Mouse (Mus musculus): ENCODE data around the gene Arhgdig. TPM values are rescaled to one million over a fixed set of nuclear protein-coding genes. Genes with fewer than 3 reads are reported as not detected.
A peak's percentile ranks its signal among the peaks of the same experiment; 100 is the strongest.
"Not testable (repeated sequence)": the region's sequence is repeated elsewhere in the genome, so short reads cannot be mapped to it uniquely, and the experiment has no call there.

Gene Arhgdig
- polyA plus RNA-seq, 1 experiment from 2014 or later = 3.9 TPM

DNA sequence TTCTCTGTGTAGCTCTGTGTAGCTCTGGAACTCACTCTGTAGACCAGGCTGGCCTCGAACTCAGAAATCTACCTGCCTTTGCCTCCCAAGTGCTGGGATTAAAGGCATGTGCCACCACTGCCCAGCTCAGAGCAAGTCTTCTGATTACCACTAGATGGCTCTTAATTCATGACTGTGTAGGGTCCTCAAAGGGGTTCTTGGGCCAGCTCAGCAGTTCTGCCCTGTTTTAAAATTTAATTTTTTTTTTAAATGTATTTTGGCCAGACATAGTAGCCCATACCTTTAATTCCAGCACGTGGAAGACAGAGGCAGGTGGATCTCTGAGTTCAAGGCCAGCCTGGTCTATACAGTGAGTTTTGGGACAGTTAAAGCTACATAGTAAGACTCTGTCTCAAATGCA lies 32.3 kb downstream of the Arhgdig start:
- not testable (repeated sequence) for H3K9ac ChIP-seq; H3K4me2 ChIP-seq; H3K27ac ChIP-seq (replicated peaks); H3K27me3 ChIP-seq (replicated peaks); H3K4me3 ChIP-seq; H3K9me3 ChIP-seq; ATAC-seq (ENCODE audit: extremely low read depth, insufficient number of reproducible peaks, low FRiP score, low TSS enrichment); H3K4me1 ChIP-seq
- peaks cover 56% of the 10 kb centered on the region for H3K36me3 ChIP-seq
- 75% methylated on average over 2 of the region's 2 CpGs for WGBS

DNA sequence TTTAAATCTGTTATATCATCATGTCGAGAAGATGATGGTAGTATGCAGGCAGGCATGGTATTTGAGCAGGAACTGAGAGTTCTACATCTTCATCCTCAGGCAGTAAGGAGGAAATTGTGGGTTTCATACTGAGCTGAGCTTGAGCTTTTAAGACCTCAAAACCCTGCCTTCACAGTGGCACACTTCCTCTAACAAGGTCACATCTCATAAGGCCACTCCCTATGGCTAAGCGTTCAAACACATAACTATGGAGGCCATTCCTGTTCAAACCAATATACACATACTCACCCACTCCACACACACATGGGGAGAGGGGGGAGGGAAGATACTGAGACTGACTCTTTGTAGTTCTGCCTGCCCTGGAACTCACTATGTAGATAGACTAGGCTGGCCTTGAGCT lies 39.5 kb downstream of the Arhgdig start:
- Histone ChIP-seq H3K9ac (no peak overlapping the region), H3K36me3 (peaks cover 15% of the 10 kb centered on the region), H3K4me1 (peaks cover 10% of the 10 kb centered on the region), H3K4me3 (no peak overlapping the region), H3K4me2 (no peak overlapping the region), H3K27ac (replicated peaks) (no peak overlapping the region), H3K27me3 (replicated peaks) (no peaks in the 10 kb centered on the region), H3K9me3 (no peaks in the 10 kb centered on the region)
- ATAC-seq (ENCODE audit: extremely low read depth, insufficient number of reproducible peaks, low FRiP score, low TSS enrichment) = no peak
- 82% methylated on average over 2 of the region's 2 CpGs for WGBS

DNA sequence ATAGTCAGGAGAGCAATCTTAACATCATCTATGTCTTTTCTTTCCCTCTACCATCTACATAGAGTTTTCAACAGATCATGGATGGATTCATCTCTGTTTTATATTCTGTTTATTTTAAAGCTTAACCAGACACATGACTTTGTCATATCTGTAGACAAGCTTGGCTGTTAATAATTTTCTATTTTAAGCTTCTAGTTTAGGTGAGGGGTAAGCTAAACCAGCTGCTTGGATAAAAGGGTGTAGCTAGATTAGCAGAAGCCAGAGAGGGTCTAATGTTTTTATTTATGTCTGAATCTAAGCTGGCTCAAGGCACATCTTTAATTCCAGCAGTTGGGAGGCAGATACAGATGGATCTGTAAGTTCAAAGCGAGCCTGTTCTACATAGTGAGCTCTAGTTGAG lies 44.9 kb downstream of the Arhgdig start:
- Histone ChIP-seq H3K9ac (no peak overlapping the region), H3K4me3 (no peak overlapping the region), H3K27me3 (replicated peaks) (no peaks in the 10 kb centered on the region), H3K9me3 (no peaks in the 10 kb centered on the region), H3K27ac (replicated peaks) (0 out of 2 replicates have a peak overlapping the region, but pooled peaks have one; percentile 24), H3K36me3 (peaks cover 10% of the 10 kb centered on the region), H3K4me1 (peaks cover 19% of the 10 kb centered on the region), H3K4me2 (no peak overlapping the region)
- 90% methylated on average over 1 of the region's 1 CpGs for WGBS
- no peak for ATAC-seq (ENCODE audit: extremely low read depth, insufficient number of reproducible peaks, low FRiP score, low TSS enrichment)

GRCm38 (mm10) chr17:26151886-26152630 lies 55.5 kb downstream of the Arhgdig start:
- Histone ChIP-seq H3K4me3 (no peak overlapping the region), H3K4me1 (no peaks in the 10 kb centered on the region), H3K9ac (no peak overlapping the region), H3K36me3 (peaks cover 88% of the 10 kb centered on the region), H3K4me2 (no peak overlapping the region), H3K27ac (replicated peaks) (no peak overlapping the region), H3K27me3 (replicated peaks) (no peaks in the 10 kb centered on the region), H3K9me3 (no peaks in the 10 kb centered on the region)
- ATAC-seq (ENCODE audit: extremely low read depth, insufficient number of reproducible peaks, low FRiP score, low TSS enrichment) = no peak
- WGBS = 92% methylated on average over 2 of the region's 2 CpGs

Other genes starting within 250 kb of the Arhgdig start
- 9.3 and 10.6 TPM in 2 replicates for gene Capn15, start 222.0 kb downstream of the Arhgdig start, polyA plus RNA-seq (2015; fragmentation: Nextera tagmentation; extraction: Ambion mirVana)
- 11.0 and 12.3 TPM in 2 replicates for gene Rab11fip3, start 138.2 kb downstream of the Arhgdig start, polyA plus RNA-seq (2015; fragmentation: Nextera tagmentation; extraction: Ambion mirVana)
- gene Decr2, start 117.4 kb downstream of the Arhgdig start, polyA plus RNA-seq (2015; fragmentation: Nextera tagmentation; extraction: Ambion mirVana) = 34.4 and 34.6 TPM in 2 replicates
- 77.4 and 87.2 TPM in 2 replicates for gene Nme4, start 112.2 kb downstream of the Arhgdig start, polyA plus RNA-seq (2015; fragmentation: Nextera tagmentation; extraction: Ambion mirVana)
- 0.80 and 0.94 TPM in 2 replicates for gene Tmem8, start 94.5 kb downstream of the Arhgdig start, polyA plus RNA-seq (2015; fragmentation: Nextera tagmentation; extraction: Ambion mirVana)
- 217 and 237 TPM in 2 replicates for gene Mrpl28, start 84.3 kb downstream of the Arhgdig start, polyA plus RNA-seq (2015; fragmentation: Nextera tagmentation; extraction: Ambion mirVana)
- gene Axin1, start 69.1 kb downstream of the Arhgdig start, polyA plus RNA-seq (2015; fragmentation: Nextera tagmentation; extraction: Ambion mirVana) = 4.1 and 4.4 TPM in 2 replicates
- 0.47 and 3.1 TPM in 2 replicates for gene Pdia2, start 8.7 kb downstream of the Arhgdig start, polyA plus RNA-seq (2015; fragmentation: Nextera tagmentation; extraction: Ambion mirVana)
- 8.6 and 9.3 TPM in 2 replicates for gene Rgs11, start 4.8 kb downstream of the Arhgdig start, polyA plus RNA-seq (2015; fragmentation: Nextera tagmentation; extraction: Ambion mirVana)
- 44.9 and 45.0 TPM in 2 replicates for gene Fam234a, start 36.5 kb upstream of the Arhgdig start, polyA plus RNA-seq (2015; fragmentation: Nextera tagmentation; extraction: Ambion mirVana)
- gene Luc7l, start 45.1 kb upstream of the Arhgdig start, polyA plus RNA-seq (2015; fragmentation: Nextera tagmentation; extraction: Ambion mirVana) = 54.2 and 56.8 TPM in 2 replicates
- 2.1 and 2.3 TPM in 2 replicates for gene Neurl1b, start 207.0 kb upstream of the Arhgdig start, polyA plus RNA-seq (2015; fragmentation: Nextera tagmentation; extraction: Ambion mirVana)